Mouse (Mus musculus): ENCODE data around the gene Npl.

- no peak for TF ChIP-seq CTCF (IDR thresholded peaks at IDR 0.05; ENCODE audit: low read depth, low read length)
- TF ChIP-seq POLR2A (IDR thresholded peaks at IDR 0.05; ENCODE audit: insufficient read depth, low read length), result no peak
- TF ChIP-seq EP300 (IDR thresholded peaks at IDR 0.05; ENCODE audit: insufficient read depth, low read depth, low read length), result no peak
These were observed 43.8 kb upstream of the Npl start for GRCm38 (mm10) chr1:153593678-153594077.
